Mouse (Mus musculus) kidney, postnatal 25 days (tissue): ENCODE results near the gene Anapc7.
A peak's percentile ranks its signal among the peaks of the same experiment; 100 is the strongest.

Source experiments
- DNase-seq, 2 experiments: peaks; one replicate each; pipeline ENCODE4 v3.0.0; 2021; ENCODE audit warnings: mixed read lengths in 2 of 2

Gene Anapc7

GRCm38 (mm10) chr5:122409692-122410645 lies 11.5 kb upstream of the Anapc7 start:
- no peak for DNase-seq

GRCm38 (mm10) chr5:122411892-122412291 lies 9.6 kb upstream of the Anapc7 start:
- DNase-seq: no peak

- DNase-seq: peak; percentile 32 to 58
These were observed 8.7 kb upstream of the Anapc7 start for GRCm38 (mm10) chr5:122412826-122413225.

- no peak for DNase-seq
These were observed 7.1 kb upstream of the Anapc7 start for GRCm38 (mm10) chr5:122414351-122414750.

GRCm38 (mm10) chr5:122415465-122415864 lies 6.0 kb upstream of the Anapc7 start:
- DNase-seq: no peak

- DNase-seq: peak; percentile 80 to 91
These were observed 817 bp upstream of the Anapc7 start for GRCm38 (mm10) chr5:122420676-122421075.

- peak; percentile 92 to 93 for DNase-seq
These were observed 825 bp downstream of the Anapc7 start for GRCm38 (mm10) chr5:122422071-122422964.

- no peak for DNase-seq
These were observed 1.6 kb downstream of the Anapc7 start for GRCm38 (mm10) chr5:122423083-122423482.

GRCm38 (mm10) chr5:122425550-122425949 lies 4.1 kb downstream of the Anapc7 start:
- no peak for DNase-seq

GRCm38 (mm10) chr5:122430036-122430775 lies 8.7 kb downstream of the Anapc7 start:
- no peak for DNase-seq

- no peak for DNase-seq
These were observed 9.7 kb downstream of the Anapc7 start for GRCm38 (mm10) chr5:122431221-122431620.

GRCm38 (mm10) chr5:122434541-122434940 lies 13.0 kb downstream of the Anapc7 start:
- DNase-seq: no peak

- DNase-seq: peak; percentile 38 to 67
These were observed 18.1 kb downstream of the Anapc7 start for GRCm38 (mm10) chr5:122439400-122440094.

- peak in 1 of 2 experiments; percentile 31 for DNase-seq
These were observed 18.7 kb downstream of the Anapc7 start for GRCm38 (mm10) chr5:122440095-122440630.

GRCm38 (mm10) chr5:122444492-122444891 lies 23.0 kb downstream of the Anapc7 start:
- DNase-seq: no peak

GRCm38 (mm10) chr5:122445051-122445610 lies 23.6 kb downstream of the Anapc7 start:
- no peak for DNase-seq

- no peak for DNase-seq
These were observed 26.4 kb downstream of the Anapc7 start for GRCm38 (mm10) chr5:122447857-122448256.

- no peak for DNase-seq
These were observed 27.4 kb downstream of the Anapc7 start for GRCm38 (mm10) chr5:122448869-122449268.

GRCm38 (mm10) chr5:122449946-122450345 lies 28.5 kb downstream of the Anapc7 start:
- no peak for DNase-seq

GRCm38 (mm10) chr5:122450913-122451317 lies 29.4 kb downstream of the Anapc7 start:
- no peak for DNase-seq

- no peak for DNase-seq
These were observed 29.8 kb downstream of the Anapc7 start for GRCm38 (mm10) chr5:122451324-122451723.
